Mouse (Mus musculus): ENCODE results near the gene Arhgef28. TPM values are rescaled to one million over a fixed set of nuclear protein-coding genes. Genes with fewer than 3 reads are reported as not detected.
"Not testable (repeated sequence)": the region's sequence is repeated elsewhere in the genome, so short reads cannot be mapped to it uniquely, and the experiment has no call there.

The Arhgef28 gene
- polyA plus RNA-seq, 1 experiment: 27.2 TPM

DNA sequence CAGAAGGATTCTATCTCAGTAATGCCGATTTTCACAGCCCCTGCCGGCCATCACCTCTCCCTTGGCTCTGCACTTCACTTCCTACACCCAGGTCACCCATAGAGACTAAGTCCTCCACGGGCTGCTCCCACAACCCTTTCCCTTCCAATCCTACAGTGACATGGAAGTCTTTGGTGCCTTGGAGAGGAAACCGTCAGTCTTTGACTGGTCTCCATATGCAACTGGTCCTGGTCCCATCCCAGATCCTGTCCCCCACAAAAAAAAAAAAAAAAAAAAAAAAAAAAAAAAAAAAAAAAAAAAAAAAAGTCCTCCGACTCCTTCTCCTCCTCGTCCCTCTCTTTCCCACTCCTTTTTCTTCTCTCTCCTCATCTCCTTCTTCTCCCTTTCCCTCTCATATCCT, 74.0 kb downstream of the Arhgef28 start:
- DNase-seq (ENCODE audit: extremely low spot score in 1 of 2, low spot score in 1 of 2): no peak

DNA sequence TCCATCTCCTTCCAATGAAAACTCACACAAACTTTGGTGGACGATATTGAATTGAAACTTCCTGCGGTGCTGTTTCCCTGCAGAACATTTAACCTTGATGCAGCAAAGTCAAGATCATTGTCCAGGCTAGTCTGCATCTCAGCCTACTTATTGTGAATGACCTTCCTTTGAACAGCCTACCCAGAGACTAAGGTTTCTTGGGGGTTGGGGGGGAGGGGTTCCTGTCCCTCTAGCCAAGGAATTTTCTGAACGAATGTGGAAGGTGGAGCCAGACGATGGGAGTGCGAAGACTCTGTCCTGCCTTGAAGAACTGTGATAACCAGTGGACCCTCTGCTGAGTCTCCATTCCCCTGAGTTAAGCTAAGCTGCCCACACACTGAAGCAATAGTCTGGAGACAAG, 80.6 kb downstream of the Arhgef28 start:
- no peak for DNase-seq (ENCODE audit: extremely low spot score in 1 of 2, low spot score in 1 of 2)

DNA sequence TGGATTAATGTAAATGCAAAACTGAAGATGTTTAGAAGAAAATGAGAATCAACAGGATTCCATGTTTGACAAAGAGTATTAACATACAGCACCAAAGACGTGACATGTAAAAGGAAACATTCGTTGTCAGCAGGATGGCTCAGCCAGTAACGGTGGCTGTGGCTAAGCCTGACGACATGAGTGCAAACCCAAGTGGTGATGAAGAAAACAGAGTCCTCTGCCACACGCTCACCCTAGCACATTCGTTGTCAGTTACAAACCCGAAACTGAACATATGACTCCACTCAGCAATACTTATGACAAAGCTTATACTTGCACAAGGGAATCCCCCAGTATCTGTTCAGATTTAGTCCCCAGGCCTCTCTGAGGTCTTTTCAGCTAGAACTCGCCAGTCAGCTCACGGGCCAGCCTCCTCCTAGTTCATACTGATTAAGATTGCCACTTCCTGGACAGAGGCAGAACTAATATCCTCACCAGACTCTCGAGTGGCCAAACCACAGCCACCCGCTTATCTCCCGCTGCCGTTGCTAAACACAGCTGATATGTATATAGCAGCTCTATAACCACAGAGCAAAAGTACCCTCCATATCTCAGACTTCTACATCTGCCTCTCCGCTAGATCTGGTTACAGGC, 82.0 kb downstream of the Arhgef28 start:
- no peak for DNase-seq (ENCODE audit: extremely low spot score in 1 of 2, low spot score in 1 of 2)

DNA sequence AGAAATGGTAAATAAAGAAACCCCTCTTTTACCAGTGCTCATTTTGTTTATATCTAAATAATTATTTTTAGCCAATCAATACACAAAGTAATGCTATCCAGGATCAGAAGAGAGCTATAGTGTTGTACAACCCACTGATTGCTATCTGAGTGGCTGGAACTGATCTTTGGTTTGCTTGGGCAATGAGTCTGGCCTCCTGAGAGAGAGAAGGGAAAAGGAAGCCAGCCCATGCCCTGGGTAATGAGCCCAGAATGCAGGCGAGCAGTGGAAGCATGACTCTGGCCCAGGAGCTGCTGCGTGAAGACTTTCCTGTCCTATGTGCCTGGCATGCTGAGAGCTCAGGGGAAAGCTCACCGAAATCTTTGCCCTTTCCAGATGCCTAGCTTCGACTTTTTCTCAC, 83.5 kb downstream of the Arhgef28 start:
- no peak for DNase-seq (ENCODE audit: extremely low spot score in 1 of 2, low spot score in 1 of 2)

DNA sequence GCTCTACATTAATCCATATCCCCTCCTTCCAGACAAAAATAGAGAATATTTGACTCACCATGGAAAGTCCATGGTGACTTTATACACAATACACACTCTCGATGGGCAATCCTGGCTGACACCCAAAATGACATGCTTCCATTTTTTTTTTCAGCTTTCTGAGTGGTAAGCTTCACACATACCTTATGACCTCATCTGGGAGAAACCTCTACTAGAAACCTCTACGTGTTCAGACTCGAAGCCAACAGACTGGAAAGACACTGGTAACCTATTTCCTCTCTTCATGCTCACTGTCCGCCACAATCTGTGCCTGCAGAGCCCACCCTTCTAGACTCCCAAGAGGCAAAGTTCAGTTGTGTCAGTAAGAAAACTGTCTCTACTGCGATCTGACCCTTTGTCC, 84.2 kb downstream of the Arhgef28 start:
- DNase-seq (ENCODE audit: extremely low spot score in 1 of 2, low spot score in 1 of 2): no peak

DNA sequence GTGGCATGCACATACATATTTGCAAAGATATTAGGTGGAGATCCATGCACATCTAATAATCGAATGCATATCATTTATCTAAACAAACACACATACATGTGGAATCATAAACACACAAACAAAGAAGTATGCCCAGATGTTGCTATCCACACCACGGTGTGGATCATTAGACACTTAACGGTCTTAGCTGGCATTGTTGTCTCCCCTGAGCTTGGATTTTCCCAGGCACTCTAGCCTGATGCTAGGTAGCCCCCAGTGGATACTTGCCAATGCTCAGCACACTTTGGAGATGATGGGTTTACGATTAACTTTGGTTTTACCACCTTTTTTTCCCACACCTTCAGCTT, 85.1 kb downstream of the Arhgef28 start:
- DNase-seq (ENCODE audit: extremely low spot score in 1 of 2, low spot score in 1 of 2): no peak

DNA sequence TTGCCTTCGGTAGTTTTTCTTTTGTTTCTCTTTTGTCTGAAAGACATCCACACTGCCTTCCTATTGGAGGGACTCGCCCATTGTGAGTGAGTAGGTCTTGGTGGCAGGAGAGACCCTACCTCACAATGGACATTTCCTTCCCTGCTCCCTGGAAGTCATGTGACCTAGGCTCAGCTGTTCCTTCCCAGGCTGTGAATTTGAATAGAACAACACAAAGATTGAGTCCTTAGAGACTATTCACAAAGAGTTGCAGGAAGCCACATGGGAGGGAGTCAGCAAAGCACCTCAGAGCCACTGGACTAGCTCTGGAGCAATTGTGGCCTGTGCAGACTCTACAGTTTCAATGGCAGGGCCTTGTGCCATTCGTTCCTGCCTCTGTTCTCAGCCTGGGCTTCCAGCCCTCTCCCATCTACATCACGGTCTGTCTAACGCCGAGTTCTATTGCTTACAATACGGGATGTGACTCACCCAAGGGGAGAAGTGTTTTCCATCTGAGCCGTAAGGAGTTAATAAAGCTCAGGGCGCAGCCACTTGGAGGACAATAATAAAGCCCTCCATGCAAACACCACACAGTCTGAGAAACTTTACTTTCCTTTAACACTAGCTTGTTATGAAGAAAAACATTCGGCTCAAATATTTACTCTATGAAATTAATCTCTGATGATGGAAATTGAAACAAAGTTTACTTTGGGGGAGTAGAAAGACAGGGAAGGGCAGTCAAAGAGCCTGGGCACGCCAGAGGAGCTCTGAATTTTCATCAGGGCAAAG, 85.7 kb downstream of the Arhgef28 start:
- DNase-seq (ENCODE audit: extremely low spot score in 1 of 2, low spot score in 1 of 2): no peak

DNA sequence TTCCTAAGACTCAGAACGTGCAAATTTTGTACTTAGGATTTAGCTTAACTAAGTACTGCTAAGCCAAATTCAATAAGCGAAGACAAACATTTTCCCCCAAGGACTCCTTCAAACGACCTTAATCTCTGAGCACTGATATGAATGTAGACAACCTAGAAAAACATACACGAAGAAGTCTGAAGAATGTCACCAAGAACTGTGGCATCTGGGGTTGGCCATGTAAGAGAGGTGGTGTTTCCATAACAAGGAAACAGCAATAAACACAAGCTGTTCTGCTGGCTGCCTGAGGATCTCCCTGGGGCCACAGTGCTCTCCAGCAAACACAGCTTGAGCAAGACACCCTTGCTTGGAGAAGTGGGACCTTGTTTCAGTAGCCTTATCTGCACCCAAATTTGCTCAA, 87.9 kb downstream of the Arhgef28 start:
- DNase-seq (ENCODE audit: extremely low spot score in 1 of 2, low spot score in 1 of 2): no peak

DNA sequence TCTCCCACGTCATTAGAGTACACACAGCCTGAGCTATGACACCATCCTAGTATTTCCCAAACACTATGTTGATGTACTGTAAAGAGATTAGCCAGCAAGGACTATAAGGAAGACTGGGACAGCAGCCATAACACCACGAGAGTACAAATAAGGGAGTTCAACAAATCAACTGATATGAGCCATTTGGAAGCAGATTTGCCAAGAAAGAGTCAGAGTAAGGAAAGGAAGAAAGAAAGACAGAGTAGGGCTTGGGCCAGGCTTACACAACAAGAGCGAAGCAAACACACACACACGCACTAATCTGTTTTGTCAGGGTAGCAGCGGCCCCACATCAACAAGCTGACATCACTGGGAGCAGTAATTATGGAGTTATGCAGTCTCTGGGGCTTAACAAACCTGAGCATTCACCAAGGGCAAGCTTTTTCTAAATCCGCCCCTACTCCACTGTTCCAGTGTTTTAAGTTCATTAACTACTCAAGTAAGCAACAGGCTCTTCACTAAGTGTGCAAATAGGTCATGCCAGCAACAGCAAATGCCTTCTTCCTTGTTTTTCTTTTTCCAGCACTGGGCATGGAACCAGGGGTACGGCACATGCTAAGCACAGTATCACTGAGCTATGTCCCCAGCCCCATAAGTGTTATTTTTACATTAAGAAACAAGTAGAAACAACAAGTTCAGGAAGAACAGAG, 88.5 kb downstream of the Arhgef28 start:
- no peak for DNase-seq (ENCODE audit: extremely low spot score in 1 of 2, low spot score in 1 of 2)

DNA sequence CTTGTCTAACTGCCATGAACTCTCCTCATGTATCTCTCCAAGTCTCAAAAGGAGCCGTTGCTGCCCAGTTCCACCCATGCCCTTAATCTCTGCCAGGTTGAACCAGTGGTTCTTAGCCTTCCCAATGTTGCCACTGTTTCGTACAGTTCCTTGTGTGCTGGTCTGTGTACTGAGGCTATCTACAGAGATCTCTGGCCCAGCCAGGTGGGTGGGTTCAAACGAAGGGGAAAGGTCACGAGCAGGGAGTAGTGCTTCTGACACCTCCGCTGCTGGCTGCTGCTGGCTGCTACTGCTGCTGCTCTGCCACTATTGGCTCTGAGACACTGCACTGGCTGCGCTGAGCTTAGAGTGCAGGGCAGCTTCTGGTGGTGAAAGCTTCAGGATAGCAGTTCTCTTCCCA, 90.6 kb downstream of the Arhgef28 start:
- DNase-seq (ENCODE audit: extremely low spot score in 1 of 2, low spot score in 1 of 2): no peak

DNA sequence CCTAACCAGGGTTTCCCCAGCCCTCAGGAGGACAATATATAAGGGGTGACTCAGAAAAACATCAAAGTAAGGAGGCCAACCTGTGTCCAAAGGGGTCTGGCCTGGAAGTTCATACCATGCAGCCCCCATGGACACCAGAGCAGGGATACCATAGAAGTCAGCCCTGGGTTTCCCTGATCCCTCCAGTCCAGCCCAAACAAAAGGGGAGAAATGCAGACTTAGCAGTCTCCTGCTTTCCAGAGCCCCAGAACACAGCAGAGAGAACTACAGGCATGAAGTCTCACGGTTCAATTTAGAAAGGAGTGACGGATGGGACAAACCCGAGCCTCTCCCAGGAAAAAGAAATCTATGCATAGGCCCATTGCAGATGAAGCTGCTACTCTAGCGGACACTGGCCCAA, 91.2 kb downstream of the Arhgef28 start:
- no peak for DNase-seq (ENCODE audit: extremely low spot score in 1 of 2, low spot score in 1 of 2)

DNA sequence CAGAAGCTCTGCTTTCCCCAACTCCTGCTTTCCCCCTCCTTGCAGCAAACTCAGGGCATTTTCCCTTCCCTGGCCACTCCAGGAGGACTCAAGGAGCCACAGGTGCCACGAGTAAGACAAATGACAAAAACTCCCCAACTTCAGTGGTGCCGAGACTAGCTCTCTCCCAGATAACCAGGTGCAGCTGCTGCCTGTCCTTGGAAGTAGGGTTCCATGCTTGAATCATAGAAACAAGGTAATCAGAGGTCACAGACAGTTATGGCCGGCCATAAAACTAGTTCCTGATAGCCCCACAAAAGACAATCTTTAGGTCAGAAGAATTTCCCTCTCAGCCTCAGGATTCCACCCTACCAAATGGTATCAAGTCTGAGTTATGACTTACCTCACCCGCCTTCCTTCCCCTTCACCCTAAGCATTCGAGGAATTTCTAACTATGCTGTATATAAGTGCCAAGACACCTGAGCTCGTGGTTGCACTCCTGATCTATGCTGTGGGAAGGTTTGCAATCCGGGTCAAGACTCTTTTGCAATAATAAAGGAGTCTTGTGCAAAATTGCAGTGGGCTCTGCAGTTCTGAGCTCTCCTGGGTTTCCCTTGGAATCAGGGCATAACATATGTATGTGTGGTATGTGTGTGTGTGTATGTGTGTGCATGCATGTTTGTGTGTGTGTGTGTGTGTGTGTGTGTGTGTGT, 93.3 kb downstream of the Arhgef28 start:
- no peak for DNase-seq (ENCODE audit: extremely low spot score in 1 of 2, low spot score in 1 of 2)

DNA sequence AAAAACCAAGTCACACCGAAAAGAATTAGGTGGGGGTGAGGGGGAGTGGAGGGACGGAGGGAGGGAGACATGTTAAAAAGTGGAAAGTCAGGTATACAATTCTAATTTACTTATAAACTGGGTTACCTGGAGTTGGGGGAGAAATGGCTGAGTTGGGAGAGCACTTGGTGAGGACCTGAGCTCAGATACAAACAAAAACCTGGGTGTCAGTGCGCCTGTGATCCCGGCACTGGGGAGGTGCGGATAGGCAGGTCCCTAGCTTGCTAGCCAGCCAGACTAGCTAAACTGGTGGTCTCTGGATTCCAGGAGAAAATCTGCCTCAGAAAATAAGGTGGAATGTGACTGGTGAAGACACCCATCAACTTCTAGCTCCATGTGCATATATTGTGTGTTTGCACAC, 94.7 kb downstream of the Arhgef28 start:
- DNase-seq (ENCODE audit: extremely low spot score in 1 of 2, low spot score in 1 of 2): no peak

DNA sequence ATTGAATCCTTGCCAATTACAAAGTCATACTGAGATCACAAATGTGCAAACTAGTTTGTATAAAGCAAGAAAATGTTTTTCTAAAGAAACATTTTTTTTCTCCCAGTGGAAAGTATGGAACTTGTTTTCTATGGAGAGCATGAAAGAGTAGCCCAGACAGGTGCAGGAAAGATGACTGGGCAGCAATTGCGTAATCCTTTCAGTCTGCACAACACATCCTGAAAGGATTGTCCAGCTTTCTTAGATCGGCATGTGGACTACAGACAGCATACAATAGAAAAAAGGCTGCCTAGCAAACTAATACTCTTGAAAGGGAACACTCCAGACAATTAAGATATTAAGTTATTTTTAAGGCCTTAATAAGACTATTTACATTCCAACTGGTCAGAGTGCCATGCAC, 95.2 kb downstream of the Arhgef28 start:
- no peak for DNase-seq (ENCODE audit: extremely low spot score in 1 of 2, low spot score in 1 of 2)

DNA sequence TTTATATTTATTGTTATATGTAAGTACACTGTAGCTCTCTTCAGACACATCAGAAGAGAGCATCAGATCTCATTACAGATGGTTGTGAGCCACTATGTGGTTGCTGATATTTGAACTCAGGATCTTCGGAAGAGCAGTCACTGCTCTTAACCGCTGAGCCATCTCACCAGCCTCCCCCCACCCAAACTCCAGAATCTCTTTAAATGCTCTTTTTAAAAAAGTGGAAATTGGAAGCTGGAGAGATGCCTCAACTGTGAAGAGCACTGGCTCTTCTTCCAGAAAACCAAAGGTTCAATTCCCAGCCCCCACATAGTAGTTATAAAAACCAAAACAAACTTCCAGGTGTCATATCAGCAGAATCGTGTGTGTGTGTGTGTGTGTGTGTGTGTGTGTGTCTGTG, 97.8 kb downstream of the Arhgef28 start:
- DNase-seq (ENCODE audit: extremely low spot score in 1 of 2, low spot score in 1 of 2): not testable (repeated sequence)

DNA sequence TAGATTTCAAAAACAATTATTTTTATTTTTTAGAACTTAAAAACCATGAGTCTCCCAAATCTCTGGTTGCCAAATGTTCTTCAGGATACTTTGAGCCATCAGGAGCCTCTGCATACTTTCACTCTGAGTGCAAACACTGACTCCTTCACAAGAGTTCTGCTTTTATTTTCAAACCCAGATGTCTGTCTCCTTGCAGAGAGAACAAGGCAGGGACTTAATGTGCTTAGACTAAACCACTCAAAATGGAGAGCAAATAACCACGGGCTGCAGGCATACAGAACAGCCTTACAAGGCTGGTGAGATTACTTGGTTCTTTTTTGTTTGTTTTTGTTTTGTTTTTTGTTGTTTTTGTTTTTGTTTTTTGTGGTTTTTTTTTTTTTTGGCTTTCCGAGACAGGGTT, 98.6 kb downstream of the Arhgef28 start:
- no peak for DNase-seq (ENCODE audit: extremely low spot score in 1 of 2, low spot score in 1 of 2)

DNA sequence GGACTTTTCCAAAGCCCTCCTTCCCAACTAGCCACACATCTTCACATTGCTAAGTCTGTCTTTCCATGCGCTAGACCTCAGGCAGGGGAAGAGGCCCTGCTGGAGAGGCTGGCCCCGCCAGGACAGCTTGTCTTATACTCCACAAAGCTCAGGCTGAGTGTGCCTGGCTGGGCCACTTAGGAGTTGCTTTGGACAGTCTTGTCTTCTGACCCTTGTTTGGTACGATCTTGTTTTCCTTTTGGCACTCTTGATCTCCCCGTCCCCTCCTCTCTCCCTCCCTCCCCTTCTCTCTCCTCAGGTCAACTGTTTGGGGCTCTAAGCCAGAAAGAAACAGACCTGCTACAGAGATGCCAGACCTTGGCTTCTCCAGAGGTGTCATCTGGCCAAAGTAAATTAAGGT, 110.3 kb downstream of the Arhgef28 start:
- DNase-seq (ENCODE audit: extremely low spot score in 1 of 2, low spot score in 1 of 2): no peak

DNA sequence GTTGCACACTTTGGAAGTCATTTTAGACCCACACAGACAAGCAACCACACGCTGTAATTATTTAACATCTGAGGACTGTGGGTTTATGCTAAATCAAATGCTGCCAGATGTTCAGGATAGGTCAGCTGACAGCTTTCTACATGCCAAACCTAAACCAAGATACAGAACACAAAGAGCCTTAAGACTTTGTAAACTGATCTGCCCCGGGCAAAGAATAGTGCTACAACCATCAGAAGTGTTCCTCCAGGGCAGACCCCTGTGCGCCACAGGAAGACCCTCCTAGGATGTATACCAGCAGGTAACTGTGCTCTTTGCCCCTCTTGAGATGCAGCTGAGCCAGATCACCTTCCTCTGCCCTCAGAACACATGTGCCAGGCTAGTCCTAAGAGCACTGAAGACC, 111.9 kb downstream of the Arhgef28 start:
- no peak for DNase-seq (ENCODE audit: extremely low spot score in 1 of 2, low spot score in 1 of 2)

DNA sequence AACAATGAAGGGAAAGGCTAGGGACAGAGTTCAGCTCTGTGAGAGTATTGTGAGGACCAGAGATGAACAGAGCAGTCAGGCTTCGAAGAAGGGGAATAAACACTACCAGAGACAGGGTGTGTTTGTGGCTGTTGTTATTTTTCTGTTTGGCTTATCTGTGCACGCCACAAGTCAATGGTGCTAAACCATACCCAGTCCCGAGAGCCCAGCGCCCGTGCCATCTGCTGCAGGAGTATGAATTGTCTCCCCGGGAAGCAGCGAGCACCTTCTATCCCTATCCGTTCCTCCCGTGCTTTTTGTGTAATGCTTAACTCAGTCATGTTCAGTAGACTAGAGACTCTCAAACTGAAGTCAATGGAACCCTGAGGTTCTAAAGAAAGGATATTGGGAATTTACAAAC, 112.8 kb downstream of the Arhgef28 start:
- DNase-seq (ENCODE audit: extremely low spot score in 1 of 2, low spot score in 1 of 2): no peak

DNA sequence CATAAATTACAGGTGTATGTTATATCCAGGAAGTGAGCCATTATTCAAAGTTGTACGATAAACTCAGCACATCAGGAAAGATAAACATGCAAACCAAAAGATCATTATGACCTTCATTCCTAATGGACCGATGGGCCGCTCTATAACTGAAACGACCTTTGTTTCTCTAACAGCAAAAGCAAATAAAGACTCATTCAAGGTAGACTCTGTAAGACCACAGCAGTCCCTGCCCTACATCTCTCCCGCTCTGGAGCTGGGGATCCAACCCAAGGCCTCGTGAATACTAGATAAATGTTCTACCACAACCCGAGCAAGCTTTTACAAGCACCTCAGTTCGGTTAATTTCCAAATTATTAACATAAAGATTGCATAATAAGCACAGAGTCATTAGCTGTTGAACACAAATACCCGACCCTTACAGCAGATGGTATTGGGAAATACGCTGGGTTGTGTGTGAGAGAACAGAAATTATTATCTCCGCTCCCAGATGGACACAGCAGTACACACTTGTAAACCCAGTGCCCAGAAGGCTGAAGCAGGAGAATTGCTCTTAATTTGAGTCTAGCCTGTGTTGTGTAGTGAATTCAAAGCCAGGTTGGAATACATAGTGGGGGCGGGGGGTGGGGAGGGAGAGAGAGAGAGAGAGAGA, 113.8 kb downstream of the Arhgef28 start:
- no peak for DNase-seq (ENCODE audit: extremely low spot score in 1 of 2, low spot score in 1 of 2)

DNA sequence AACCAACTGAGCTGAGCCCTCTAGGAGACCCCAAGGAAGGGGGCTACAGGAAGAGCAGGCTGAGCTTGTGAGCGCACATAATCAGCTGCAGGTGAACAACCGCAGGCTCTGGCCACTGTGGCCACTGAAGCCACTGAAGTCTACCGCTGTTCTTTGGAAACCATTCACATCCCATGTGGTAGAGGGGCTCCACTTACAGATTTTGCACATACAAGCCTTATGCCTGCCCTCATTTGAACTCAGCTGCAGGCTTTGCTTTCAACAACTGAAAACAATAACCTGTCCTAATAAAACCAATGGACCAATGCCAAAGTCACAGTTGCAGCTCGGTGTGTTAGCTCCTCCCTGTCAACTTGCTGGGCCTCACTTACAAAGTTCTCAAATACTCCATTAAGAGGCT, 126.6 kb downstream of the Arhgef28 start:
- no peak for DNase-seq (ENCODE audit: extremely low spot score in 1 of 2, low spot score in 1 of 2)
